12 mouse cellular contexts compared by ENCODE assay signal in genomic region chr14:100970970-100971369, GRCm38 (mm10).
A peak's percentile ranks its signal among the peaks of the same experiment; 100 is the strongest.
DNase-seq lines count a peak whose midpoint lies in the region; ATAC-seq lines count a peak whose summit lies in the region.
"Had no signal": no experiment of that assay in that cellular context is flagged by ENCODE, and none has a peak within 500 bp of the region (broad histone marks: within the 10 kb centered on the region; RNA-seq: fewer than 3 reads in every experiment).

No protein-coding gene starts in this region.

- WGBS in forebrain, embryonic 15.5 days: 77% methylated on average over 2 of the region's 2 CpGs

- H3K4me3 ChIP-seq in forebrain, embryonic 15.5 days: no peak overlapping the region
- H3K4me3 ChIP-seq: hindbrain, embryonic 15.5 days; stomach, embryonic 15.5 days had no signal

- no peak overlapping the region for H3K4me2 ChIP-seq in forebrain, embryonic 15.5 days (replicated peaks)
- H3K4me2 ChIP-seq: hindbrain, embryonic 15.5 days; stomach, embryonic 15.5 days had no signal

- peak; percentile 92 for DNase-seq in ovary, adult 18-20 months (ENCODE audit: low spot score)
- DNase-seq in ovary, postnatal 10 days (ENCODE audit: low spot score): no peak
- peak; percentile 35 for DNase-seq in adrenal gland, postnatal 25 days
- peak; percentile 55 to 63 for DNase-seq in heart, postnatal 36 days
- peak; percentile 25 to 64 for DNase-seq in urinary bladder, postnatal 36 days (ENCODE audit: low spot score in 2 of 2)
- no peak for DNase-seq in spleen, adult 12 weeks (ENCODE audit: low spot score)
- DNase-seq: cerebellum, adult 2 months; kidney, postnatal 4 days; retina, postnatal 1 day had no signal

- ATAC-seq in forebrain, embryonic 15.5 days (replicated peaks): no peak

- intact Hi-C loops in heart, postnatal 36 days (cut with DNase I): loop anchor here (10.0 kb wide), 1 partner anchor 324 kb away; no protein-coding TSS in a partner anchor

- no peaks in the 10 kb centered on the region for H3K27me3 ChIP-seq in forebrain, embryonic 15.5 days
- H3K27me3 ChIP-seq: hindbrain, embryonic 15.5 days; stomach, embryonic 15.5 days had no signal

- H3K9me3 ChIP-seq in forebrain, embryonic 15.5 days: no peaks in the 10 kb centered on the region
- H3K9me3 ChIP-seq: hindbrain, embryonic 15.5 days; stomach, embryonic 15.5 days had no signal

- H3K36me3 ChIP-seq in forebrain, embryonic 15.5 days: no peaks in the 10 kb centered on the region
- H3K36me3 ChIP-seq: hindbrain, embryonic 15.5 days; stomach, embryonic 15.5 days had no signal

- no peak overlapping the region for H3K9ac ChIP-seq in forebrain, embryonic 15.5 days (replicated peaks)
- H3K9ac ChIP-seq: hindbrain, embryonic 15.5 days; stomach, embryonic 15.5 days had no signal

- H3K27ac ChIP-seq in forebrain, embryonic 15.5 days (replicated peaks): no peak overlapping the region
- H3K27ac ChIP-seq: hindbrain, embryonic 15.5 days; stomach, embryonic 15.5 days had no signal

- no peaks in the 10 kb centered on the region for H3K4me1 ChIP-seq in forebrain, embryonic 15.5 days
- H3K4me1 ChIP-seq: hindbrain, embryonic 15.5 days; stomach, embryonic 15.5 days had no signal

Comparison
In these comparisons a context has a peak if more than half of its experiments do, and no peak if none do; other contexts are left out.
1. DNase-seq: peak in ovary, adult 18-20 months (single experiment), adrenal gland, postnatal 25 days (single experiment), heart, postnatal 36 days (2 of 2) and urinary bladder, postnatal 36 days (2 of 2); none in ovary, postnatal 10 days (single experiment) and spleen, adult 12 weeks (single experiment).